8 mouse cellular contexts compared by ENCODE assay signal in the genomic region with DNA sequence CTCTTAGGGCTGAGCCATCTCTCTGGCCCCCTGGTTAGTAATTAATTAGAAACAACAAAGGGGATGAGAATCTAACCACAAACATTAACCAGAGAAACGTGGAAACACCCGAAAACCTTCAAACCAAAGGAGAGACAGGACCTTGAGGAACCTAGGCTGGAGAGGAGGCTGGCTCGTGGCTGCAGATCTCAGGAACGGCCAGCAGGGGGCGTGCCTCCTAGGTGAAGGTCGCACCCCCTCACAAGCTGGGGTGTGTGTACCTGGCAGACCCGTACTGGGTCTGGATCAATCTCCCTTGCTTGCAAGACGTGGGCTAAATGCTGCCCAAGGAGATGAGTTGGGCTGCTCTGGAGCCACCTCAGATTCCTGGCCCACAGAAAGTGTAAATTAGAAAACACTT. TPM values are rescaled to one million over a fixed set of nuclear protein-coding genes. Genes with fewer than 3 reads are reported as not detected.
DNase-seq lines count a peak whose midpoint lies in the region; ATAC-seq and TF ChIP-seq lines count a peak whose summit lies in the region.
"Had no signal": no experiment of that assay in that cellular context is flagged by ENCODE, and none has a peak within 500 bp of the region (broad histone marks: within the 10 kb centered on the region; RNA-seq: fewer than 3 reads in every experiment).

No protein-coding gene starts in this region.

- peak; percentile 86 for TF ChIP-seq CTCF in E14TG2a.4 (conservative IDR thresholded peaks at IDR 0.05; ENCODE audit: low read length)

- H3K4me1 ChIP-seq in liver, embryonic 11.5 days (replicated peaks; ENCODE audit: control insufficient read depth, insufficient read depth, low read length): no peaks in the 10 kb centered on the region
- peaks cover 40% of the 10 kb centered on the region for H3K4me1 ChIP-seq in E14TG2a.4 (replicated peaks; ENCODE audit: low read depth, low read length)
- no peaks in the 10 kb centered on the region for H3K4me1 ChIP-seq in midbrain, embryonic 11.5 days (ENCODE audit: control insufficient read depth, insufficient read depth, low read length)

- no peak overlapping the region for H3K9ac ChIP-seq in liver, embryonic 11.5 days (ENCODE audit: low read depth, low read length)
- H3K9ac ChIP-seq in midbrain, embryonic 11.5 days (ENCODE audit: low read length): no peak overlapping the region

- H3K4me2 ChIP-seq in liver, embryonic 11.5 days: no peak overlapping the region; the same call in 1 of the 2 replicates
- H3K4me2 ChIP-seq in midbrain, embryonic 11.5 days: no peak overlapping the region

- WGBS in liver, embryonic 11.5 days: 23% methylated on average over 8 of the region's 8 CpGs
- 32% methylated on average over 8 of the region's 8 CpGs for WGBS in midbrain, embryonic 11.5 days

- H3K27ac ChIP-seq in liver, embryonic 11.5 days (ENCODE audit: low read depth, low read length): no peak overlapping the region
- no peak overlapping the region for H3K27ac ChIP-seq in midbrain, embryonic 11.5 days (ENCODE audit: low read depth, low read length)
- H3K27ac ChIP-seq: hindbrain, embryonic 10.5 days had no signal

- ATAC-seq in liver, embryonic 11.5 days (replicated peaks; ENCODE audit: low FRiP score): no peak
- ATAC-seq in midbrain, embryonic 11.5 days (ENCODE audit: low FRiP score): no peak

- H3K4me3 ChIP-seq in liver, embryonic 11.5 days (ENCODE audit: low read depth, low read length): no peak overlapping the region
- H3K4me3 ChIP-seq in E14TG2a.4 (replicated peaks; ENCODE audit: low read length): peak overlapping the region; percentile 56
- no peak overlapping the region for H3K4me3 ChIP-seq in midbrain, embryonic 11.5 days (ENCODE audit: low read depth, low read length)
- H3K4me3 ChIP-seq: hindbrain, embryonic 10.5 days had no signal

- DNase-seq in liver (peak; percentile 57), WW6 (ENCODE audit: low read depth, low spot score) (peak; percentile 76)
- no peak for DNase-seq in liver, embryonic 11.5 days (ENCODE audit: low spot score)
- peak; percentile 49 for DNase-seq in naive thymus-derived CD4-positive, alpha-beta T cell, adult 2 months (ENCODE audit: low read depth)
- no peak for DNase-seq in right cerebral cortex, adult 2 months (ENCODE audit: low spot score in 2 of 2)
- no peak for DNase-seq in midbrain, embryonic 11.5 days (ENCODE audit: low spot score, missing footprints)

- H3K9me3 ChIP-seq in liver, embryonic 11.5 days (ENCODE audit: control insufficient read depth, low read length): no peaks in the 10 kb centered on the region
- no peaks in the 10 kb centered on the region for H3K9me3 ChIP-seq in E14TG2a.4 (ENCODE audit: low read length)
- no peaks in the 10 kb centered on the region for H3K9me3 ChIP-seq in midbrain, embryonic 11.5 days (ENCODE audit: control insufficient read depth, low read length)

- no peaks in the 10 kb centered on the region for H3K27me3 ChIP-seq in liver, embryonic 11.5 days (replicated peaks; ENCODE audit: control insufficient read depth, insufficient read depth, low read length)
- peaks cover 9% of the 10 kb centered on the region for H3K27me3 ChIP-seq in E14TG2a.4 (ENCODE audit: insufficient read depth, low read length)
- H3K27me3 ChIP-seq in midbrain, embryonic 11.5 days (ENCODE audit: control insufficient read depth, insufficient read depth, low read length): no peaks in the 10 kb centered on the region

- no peaks in the 10 kb centered on the region for H3K36me3 ChIP-seq in liver, embryonic 11.5 days (ENCODE audit: control insufficient read depth, insufficient read depth, low read length)
- no peaks in the 10 kb centered on the region for H3K36me3 ChIP-seq in E14TG2a.4 (ENCODE audit: insufficient read depth, low read length)
- H3K36me3 ChIP-seq in midbrain, embryonic 11.5 days (ENCODE audit: control insufficient read depth, insufficient read depth, low read length): no peaks in the 10 kb centered on the region
- H3K36me3 ChIP-seq: hindbrain, embryonic 10.5 days had no signal

RNA-seq across cellular contexts. Expression of a gene that starts 6.9 kb away (rescaled TPM):
- polyA plus RNA-seq in liver, embryonic 11.5 days (2014; fragmentation: Nextera tagmentation; extraction: Ambion mirVana): 1.9 and 2.1 TPM in 2 replicates
- 3.6 and 4.1 TPM in 2 replicates for polyA plus RNA-seq in midbrain, embryonic 11.5 days (2014; fragmentation: Nextera tagmentation; extraction: Ambion mirVana)

RNA-seq across cellular contexts. Expression of a gene that starts 19.3 kb away (rescaled TPM):
- polyA plus RNA-seq in liver, embryonic 11.5 days (2014; fragmentation: Nextera tagmentation; extraction: Ambion mirVana): 448 and 517 TPM in 2 replicates
- 740 and 767 TPM in 2 replicates for polyA plus RNA-seq in midbrain, embryonic 11.5 days (2014; fragmentation: Nextera tagmentation; extraction: Ambion mirVana)

Comparison
In these comparisons a context has a peak if more than half of its experiments do, and no peak if none do; other contexts are left out.
1. DNase-seq: peak in liver (single experiment), WW6 (single experiment) and naive thymus-derived CD4-positive, alpha-beta T cell, adult 2 months (single experiment); none in liver, embryonic 11.5 days (single experiment), right cerebral cortex, adult 2 months (0 of 2) and midbrain, embryonic 11.5 days (single experiment).